Mouse (Mus musculus) retina, adult 2 months (tissue): ENCODE measurements at regions not wholly inside any gene's neighbourhood (a gene's known extent, or its start where the extent isn't known, plus 50 kb on each side); places are given as distances from the start of the nearest gene placed in this dataset.

Experiments
- DNase-seq: peaks from one replicate; pipeline ENCODE4 v3.0.0-alpha.2; 2012; ENCODE audit warnings: low read depth, low spot score

- DNase-seq: no peak
These were observed 1473.3 kb downstream of the Cdh8 start for GRCm38 (mm10) chr8:97942921-97943320.

- peak; percentile 2 for DNase-seq
These were observed 1479.4 kb downstream of the Cdh8 start for GRCm38 (mm10) chr8:97936836-97937235.
